Mouse (Mus musculus) bone marrow macrophage, adult 2 months (primary cell): Measurements from ENCODE around the gene Sdk2.

ENCODE experiments used
- CTCF ChIP-seq: IDR thresholded peaks from 2 replicates; pipeline ENCODE4 v1.5.1; 2012; ENCODE audit warnings: low read depth, mild to moderate bottlenecking, low read length, moderate library complexity
- POLR2A ChIP-seq: IDR thresholded peaks from 2 replicates; pipeline ENCODE4 v1.6.1; 2012; ENCODE audit warnings: mild to moderate bottlenecking, low read depth, low read length, borderline replicate concordance

- TF ChIP-seq CTCF (no peak), POLR2A (no peak)
Observed at GRCm38 (mm10) chr11:113816439-113816838, 250.4 kb downstream of the Sdk2 start.
